Mouse (Mus musculus): Measurements from ENCODE around the gene Dzip1. TPM values are rescaled to one million over a fixed set of nuclear protein-coding genes. Genes with fewer than 3 reads are reported as not detected.
A peak's percentile ranks its signal among the peaks of the same experiment; 100 is the strongest.

Dzip1 gene
- polyA plus RNA-seq, 1 experiment from 2014 or later, result 2.7 TPM

GRCm38 (mm10) chr14:118948841-118949240 lies 23.6 kb upstream of the Dzip1 start:
- Histone ChIP-seq H3K9ac (ENCODE audit: low read depth, low read length) (no peak overlapping the region), H3K27me3 (replicated peaks; ENCODE audit: control insufficient read depth, insufficient read depth, low read length) (no peaks in the 10 kb centered on the region), H3K4me3 (ENCODE audit: low read depth, low read length) (no peak overlapping the region)

GRCm38 (mm10) chr14:118944702-118945101 lies 19.4 kb upstream of the Dzip1 start:
- Histone ChIP-seq H3K4me3 (ENCODE audit: low read depth, low read length) (no peak overlapping the region), H3K27ac (ENCODE audit: low read depth, low read length) (no peak overlapping the region), H3K9me3 (ENCODE audit: control insufficient read depth) (no peaks in the 10 kb centered on the region), H3K4me2 (replicated peaks; ENCODE audit: low read depth) (no peak overlapping the region), H3K27me3 (replicated peaks; ENCODE audit: control insufficient read depth, insufficient read depth, low read length) (no peaks in the 10 kb centered on the region), H3K9ac (ENCODE audit: low read depth, low read length) (no peak overlapping the region), H3K36me3 (ENCODE audit: control insufficient read depth, insufficient read depth) (no peaks in the 10 kb centered on the region), H3K4me1 (replicated peaks; ENCODE audit: control insufficient read depth, insufficient read depth, low read length) (no peaks in the 10 kb centered on the region; the same call in 1 of the 2 replicates)
- no peak for TF ChIP-seq CTCF (IDR thresholded peaks at IDR 0.05; ENCODE audit: low read depth)
- no peak for ATAC-seq
- WGBS, result 73% methylated on average over 2 of the region's 2 CpGs

More at GRCm38 (mm10) chr14:118948841-118949240, 23.6 kb upstream of the Dzip1 start:
- H3K4me2 ChIP-seq (replicated peaks; ENCODE audit: low read depth), result no peak overlapping the region
- peaks cover 6% of the 10 kb centered on the region for H3K36me3 ChIP-seq (ENCODE audit: control insufficient read depth, insufficient read depth)
- H3K27ac ChIP-seq (ENCODE audit: low read depth, low read length), result no peak overlapping the region
- H3K4me1 ChIP-seq (replicated peaks; ENCODE audit: control insufficient read depth, insufficient read depth, low read length), result no peaks in the 10 kb centered on the region; the same call in 1 of the 2 replicates
- no peaks in the 10 kb centered on the region for H3K9me3 ChIP-seq (ENCODE audit: control insufficient read depth)
- WGBS, result 93% methylated on average over 1 of the region's 1 CpGs
- no peak for ATAC-seq
- no peak for TF ChIP-seq CTCF (IDR thresholded peaks at IDR 0.05; ENCODE audit: low read depth)

- H3K4me3 ChIP-seq (ENCODE audit: low read depth, low read length), result no peak overlapping the region
- H3K36me3 ChIP-seq (ENCODE audit: control insufficient read depth, insufficient read depth), result no peaks in the 10 kb centered on the region
- H3K4me1 ChIP-seq (replicated peaks; ENCODE audit: control insufficient read depth, insufficient read depth, low read length), result no peaks in the 10 kb centered on the region; the same call in 1 of the 2 replicates
- no peaks in the 10 kb centered on the region for H3K27me3 ChIP-seq (replicated peaks; ENCODE audit: control insufficient read depth, insufficient read depth, low read length)
- H3K9ac ChIP-seq (ENCODE audit: low read depth, low read length), result no peak overlapping the region
- H3K27ac ChIP-seq (ENCODE audit: low read depth, low read length), result no peak overlapping the region
- 68% methylated on average over 12 of the region's 12 CpGs for WGBS
- H3K9me3 ChIP-seq (ENCODE audit: control insufficient read depth), result no peaks in the 10 kb centered on the region
- H3K4me2 ChIP-seq (replicated peaks; ENCODE audit: low read depth), result no peak overlapping the region
- ATAC-seq, result no peak
- no peak for TF ChIP-seq CTCF (IDR thresholded peaks at IDR 0.05; ENCODE audit: low read depth)
These were observed 16.8 kb upstream of the Dzip1 start for GRCm38 (mm10) chr14:118942076-118942475.

GRCm38 (mm10) chr14:118940796-118941495 lies 15.7 kb upstream of the Dzip1 start:
- Histone ChIP-seq H3K27ac (ENCODE audit: low read depth, low read length) (no peak overlapping the region), H3K9ac (ENCODE audit: low read depth, low read length) (no peak overlapping the region), H3K4me3 (ENCODE audit: low read depth, low read length) (no peak overlapping the region), H3K27me3 (replicated peaks; ENCODE audit: control insufficient read depth, insufficient read depth, low read length) (no peaks in the 10 kb centered on the region), H3K9me3 (ENCODE audit: control insufficient read depth) (no peaks in the 10 kb centered on the region), H3K4me2 (replicated peaks; ENCODE audit: low read depth) (no peak overlapping the region), H3K4me1 (replicated peaks; ENCODE audit: control insufficient read depth, insufficient read depth, low read length) (no peaks in the 10 kb centered on the region; the same call in 1 of the 2 replicates), H3K36me3 (ENCODE audit: control insufficient read depth, insufficient read depth) (no peaks in the 10 kb centered on the region)
- TF ChIP-seq CTCF (IDR thresholded peaks at IDR 0.05; ENCODE audit: low read depth), result no peak
- 82% methylated on average over 4 of the region's 4 CpGs for WGBS
- no peak for ATAC-seq

GRCm38 (mm10) chr14:118938551-118938950 lies 13.3 kb upstream of the Dzip1 start:
- Histone ChIP-seq H3K4me1 (replicated peaks; ENCODE audit: control insufficient read depth, insufficient read depth, low read length) (no peaks in the 10 kb centered on the region; the same call in 1 of the 2 replicates), H3K4me3 (ENCODE audit: low read depth, low read length) (peak overlapping the region; percentile 96), H3K27ac (ENCODE audit: low read depth, low read length) (peak overlapping the region; percentile 96), H3K9me3 (ENCODE audit: control insufficient read depth) (no peaks in the 10 kb centered on the region), H3K36me3 (ENCODE audit: control insufficient read depth, insufficient read depth) (no peaks in the 10 kb centered on the region), H3K27me3 (replicated peaks; ENCODE audit: control insufficient read depth, insufficient read depth, low read length) (no peaks in the 10 kb centered on the region), H3K4me2 (replicated peaks; ENCODE audit: low read depth) (peak overlapping the region; percentile 86), H3K9ac (ENCODE audit: low read depth, low read length) (peak overlapping the region; percentile 100)
- ATAC-seq, result no peak
- 1% methylated on average over 7 of the region's 7 CpGs for WGBS
- no peak for TF ChIP-seq CTCF (IDR thresholded peaks at IDR 0.05; ENCODE audit: low read depth)

- peak within 1 kb of the TSS; percentile 86 for H3K4me2 ChIP-seq (replicated peaks; ENCODE audit: low read depth)
- no peaks in the 10 kb centered on the region for H3K36me3 ChIP-seq (ENCODE audit: control insufficient read depth, insufficient read depth)
- peak within 1 kb of the TSS; percentile 96 for H3K4me3 ChIP-seq (ENCODE audit: low read depth, low read length)
- under 1% methylated on average over 121 of the region's 124 CpGs for WGBS
- H3K27ac ChIP-seq (ENCODE audit: low read depth, low read length), result peak within 1 kb of the TSS; percentile 96
- H3K9me3 ChIP-seq (ENCODE audit: control insufficient read depth), result no peaks in the 10 kb centered on the region
- TF ChIP-seq CTCF (IDR thresholded peaks at IDR 0.05; ENCODE audit: low read depth), result peak; percentile 15; the same call in 1 of the 2 replicates
- no peaks in the 10 kb centered on the region; the same call in 1 of the 2 replicates for H3K4me1 ChIP-seq (replicated peaks; ENCODE audit: control insufficient read depth, insufficient read depth, low read length)
- H3K9ac ChIP-seq (ENCODE audit: low read depth, low read length), result peak within 1 kb of the TSS; percentile 100
- peak; percentile 99 for ATAC-seq
- H3K27me3 ChIP-seq (replicated peaks; ENCODE audit: control insufficient read depth, insufficient read depth, low read length), result no peaks in the 10 kb centered on the region
These were observed 12.6 kb upstream of the Dzip1 start, which contains the start of gene Dnajc3 for GRCm38 (mm10) chr14:118937533-118938492. Dnajc3 (plus strand) TSS chr14:118937976.
